Mouse (Mus musculus) kidney, embryonic 16.5 days (tissue): Measurements from ENCODE around the gene Slfn8. TPM values are rescaled to one million over a fixed set of nuclear protein-coding genes. Genes with fewer than 3 reads are reported as not detected.

ENCODE experiments used
- ATAC-seq: fragments of 200-750 bp; cut with Nextera tagmentation; 2 replicates; pipeline ENCODE4 v1.8.0; 2017; ENCODE audit warnings: moderate TSS enrichment; ENCODE audit not compliant: low FRiP score, low TSS enrichment
- H3K27ac ChIP-seq: fragments of 300-500 bp; sonication (generic); 2 replicates; pipeline ENCODE4 v1.5.1; 2014; ENCODE audit warnings: low read length
- H3K27me3 ChIP-seq: fragments of 300-500 bp; sonication (generic); 2 replicates; pipeline ENCODE4 v1.6.1; 2014; ENCODE audit warnings: low read length, control low read depth, mixed read lengths; ENCODE audit not compliant: insufficient read depth
- H3K36me3 ChIP-seq: fragments of 300-500 bp; sonication (generic); 2 replicates; pipeline ENCODE4 v1.6.1; 2014; ENCODE audit warnings: low read length, control low read depth, mixed read lengths; ENCODE audit not compliant: insufficient read depth
- H3K4me1 ChIP-seq: fragments of 300-500 bp; sonication (generic); 2 replicates; pipeline ENCODE4 v1.6.1; 2014; ENCODE audit warnings: low read length, control low read depth, mixed read lengths; ENCODE audit not compliant: insufficient read depth
- H3K4me2 ChIP-seq: fragments of 300-500 bp; sonication (generic); replicated peaks from 2 replicates; pipeline ENCODE4 v1.6.1; 2014; ENCODE audit warnings: low read depth, low read length
- H3K4me3 ChIP-seq: fragments of 300-500 bp; sonication (generic); 2 replicates; pipeline ENCODE4 v1.5.1; 2014; ENCODE audit warnings: mild to moderate bottlenecking, low read length
- H3K9ac ChIP-seq: fragments of 300-500 bp; sonication (generic); replicated peaks from 2 replicates; pipeline ENCODE4 v1.6.1; 2014; ENCODE audit warnings: low read length
- H3K9me3 ChIP-seq: fragments of 300-500 bp; sonication (generic); 2 replicates; pipeline ENCODE4 v1.6.1; 2016; ENCODE audit warnings: low read length, control low read depth
- WGBS: fragments of 180-500 bp; shearing (Covaris S2); extraction: QIAGEN DNeasy Blood & Tissue Kit; methylation state at CpG from one replicate; pipeline ENCODE4 v1.1.7; 2014; 5-methylcytosine and 5-hydroxymethylcytosine counted together
- polyA plus RNA-seq: library from polyadenylated mRNA; unstranded; fragments of >200 nt; fragmentation: Nextera tagmentation; extraction: Ambion mirVana; gene quantifications from 2 replicates; pipeline ENCODE4 v1.2.1, GENCODE M21; 2015

Gene Slfn8
- polyA plus RNA-seq = 0.40 and 0.61 TPM in 2 replicates

- no peak within 1 kb of the TSS for H3K4me2 ChIP-seq
- no peaks in the 10 kb centered on the region for H3K36me3 ChIP-seq
- WGBS = 73% methylated on average over 5 of the region's 5 CpGs
- H3K4me3 ChIP-seq = no peak within 1 kb of the TSS
- H3K9ac ChIP-seq = no peak within 1 kb of the TSS
- no peaks in the 10 kb centered on the region for H3K27me3 ChIP-seq
- no peaks in the 10 kb centered on the region for H3K9me3 ChIP-seq
- H3K4me1 ChIP-seq = no peaks in the 10 kb centered on the region
- ATAC-seq = no peak
- H3K27ac ChIP-seq = no peak within 1 kb of the TSS
Observed at GRCm38 (mm10) chr11:83020621-83021020, at the start of gene Slfn8. Gene Slfn8, minus strand, starts transcription at chr11:83020810.

GRCm38 (mm10) chr11:83067982-83068694, 47.5 kb upstream of the Slfn8 start:
- Histone ChIP-seq H3K9ac (no peak overlapping the region), H3K4me1 (no peaks in the 10 kb centered on the region), H3K9me3 (peaks cover 6% of the 10 kb centered on the region; the same call in 1 of the 2 replicates), H3K4me3 (no peak overlapping the region), H3K27me3 (no peaks in the 10 kb centered on the region), H3K27ac (no peak overlapping the region), H3K4me2 (no peak overlapping the region), H3K36me3 (no peaks in the 10 kb centered on the region)
- WGBS = 72% methylated on average over 4 of the region's 4 CpGs
- no peak for ATAC-seq

- H3K4me2 ChIP-seq = no peak overlapping the region
- no peak for ATAC-seq
- H3K4me1 ChIP-seq = no peaks in the 10 kb centered on the region
- H3K27ac ChIP-seq = no peak overlapping the region
- no peaks in the 10 kb centered on the region for H3K36me3 ChIP-seq
- WGBS = 58% methylated on average over 11 of the region's 11 CpGs
- no peak overlapping the region for H3K4me3 ChIP-seq
- 0 out of 2 replicates have a peak overlapping the region, but pooled peaks have one; percentile 16 for H3K9ac ChIP-seq
- H3K9me3 ChIP-seq = peaks cover 6% of the 10 kb centered on the region; the same call in 1 of the 2 replicates
- H3K27me3 ChIP-seq = no peaks in the 10 kb centered on the region
Observed at GRCm38 (mm10) chr11:83066640-83067531, 46.3 kb upstream of the Slfn8 start.

GRCm38 (mm10) chr11:83065441-83066344, 45.1 kb upstream of the Slfn8 start:
- no peak overlapping the region for H3K9ac ChIP-seq
- H3K36me3 ChIP-seq = no peaks in the 10 kb centered on the region
- ATAC-seq = no peak
- H3K4me3 ChIP-seq = no peak overlapping the region; the same call in 1 of the 2 replicates
- H3K9me3 ChIP-seq = peaks cover 6% of the 10 kb centered on the region; the same call in 1 of the 2 replicates
- no peak overlapping the region for H3K4me2 ChIP-seq
- no peak overlapping the region for H3K27ac ChIP-seq
- no peaks in the 10 kb centered on the region for H3K4me1 ChIP-seq
- WGBS = 28% methylated on average over 6 of the region's 6 CpGs
- H3K27me3 ChIP-seq = no peaks in the 10 kb centered on the region

GRCm38 (mm10) chr11:83064946-83065345, 44.3 kb upstream of the Slfn8 start, which contains the start of gene Slfn2:
Gene Slfn2, plus strand, starts transcription at chr11:83065112.
- Histone ChIP-seq H3K9ac (no peak within 1 kb of the TSS), H3K9me3 (peaks cover 3% of the 10 kb centered on the region; the same call in 1 of the 2 replicates), H3K27ac (0 out of 2 replicates have a peak within 1 kb of the TSS, but pooled peaks have one; percentile 10), H3K4me3 (no peak within 1 kb of the TSS; the same call in 1 of the 2 replicates), H3K4me1 (no peaks in the 10 kb centered on the region), H3K27me3 (no peaks in the 10 kb centered on the region), H3K4me2 (no peak within 1 kb of the TSS), H3K36me3 (no peaks in the 10 kb centered on the region)
- 85% methylated on average over 2 of the region's 2 CpGs for WGBS
- ATAC-seq = no peak

GRCm38 (mm10) chr11:83063941-83064349, 43.3 kb upstream of the Slfn8 start:
- H3K9ac ChIP-seq = no peak overlapping the region
- no peaks in the 10 kb centered on the region for H3K36me3 ChIP-seq
- H3K4me2 ChIP-seq = no peak overlapping the region
- no peak overlapping the region for H3K27ac ChIP-seq
- peaks cover 3% of the 10 kb centered on the region; the same call in 1 of the 2 replicates for H3K9me3 ChIP-seq
- no peak for ATAC-seq
- H3K4me3 ChIP-seq = no peak overlapping the region
- 53% methylated on average over 3 of the region's 3 CpGs for WGBS
- H3K27me3 ChIP-seq = no peaks in the 10 kb centered on the region
- H3K4me1 ChIP-seq = no peaks in the 10 kb centered on the region

GRCm38 (mm10) chr11:83063126-83063525, 42.5 kb upstream of the Slfn8 start:
- no peak overlapping the region for H3K27ac ChIP-seq
- H3K4me3 ChIP-seq = no peak overlapping the region
- H3K9ac ChIP-seq = no peak overlapping the region
- H3K27me3 ChIP-seq = no peaks in the 10 kb centered on the region
- ATAC-seq = no peak
- H3K4me1 ChIP-seq = no peaks in the 10 kb centered on the region
- 77% methylated on average over 4 of the region's 4 CpGs for WGBS
- no peaks in the 10 kb centered on the region for H3K36me3 ChIP-seq
- H3K4me2 ChIP-seq = no peak overlapping the region
- H3K9me3 ChIP-seq = no peaks in the 10 kb centered on the region

- Histone ChIP-seq H3K27ac (no peak overlapping the region), H3K4me1 (no peaks in the 10 kb centered on the region), H3K4me2 (no peak overlapping the region), H3K9ac (no peak overlapping the region), H3K9me3 (no peaks in the 10 kb centered on the region), H3K4me3 (no peak overlapping the region), H3K36me3 (no peaks in the 10 kb centered on the region), H3K27me3 (no peaks in the 10 kb centered on the region)
- no peak for ATAC-seq
- WGBS = 75% methylated on average over 7 of the region's 7 CpGs
Observed at GRCm38 (mm10) chr11:83061806-83062205, 41.2 kb upstream of the Slfn8 start.

GRCm38 (mm10) chr11:83060412-83061020, 39.9 kb upstream of the Slfn8 start:
- 55% methylated on average over 5 of the region's 5 CpGs for WGBS
- Histone ChIP-seq H3K36me3 (no peaks in the 10 kb centered on the region), H3K27ac (no peak overlapping the region), H3K4me1 (no peaks in the 10 kb centered on the region), H3K4me2 (no peak overlapping the region), H3K27me3 (no peaks in the 10 kb centered on the region), H3K9me3 (no peaks in the 10 kb centered on the region), H3K9ac (no peak overlapping the region), H3K4me3 (no peak overlapping the region)
- ATAC-seq = no peak
